Mouse (Mus musculus): ENCODE data around the gene Mrpl51. TPM values are rescaled to one million over a fixed set of nuclear protein-coding genes. Genes with fewer than 3 reads are reported as not detected.
A peak's percentile ranks its signal among the peaks of the same experiment; 100 is the strongest.

The Mrpl51 gene
- polyA plus RNA-seq, 1 experiment: 21.2 TPM

GRCm38 (mm10) chr6:125236341-125236740, 44.7 kb downstream of the Mrpl51 start:
- WGBS: 22% methylated on average over 6 of the region's 6 CpGs
- peaks cover 12% of the 10 kb centered on the region; the same call in 1 of the 2 replicates for H3K4me1 ChIP-seq (ENCODE audit: control insufficient read depth, insufficient read depth, insufficient read length)
- peak overlapping the region; percentile 94 for H3K27ac ChIP-seq (ENCODE audit: insufficient read depth, low read length)
- peak overlapping the region; percentile 63 for H3K4me3 ChIP-seq (ENCODE audit: extremely low read depth, insufficient read depth, insufficient read length)
- H3K36me3 ChIP-seq (ENCODE audit: control insufficient read depth, insufficient read depth, low read length): 0 out of 2 replicates have a peak, but pooled peaks cover 2% of the 10 kb centered on the region
- TF ChIP-seq CTCF (IDR thresholded peaks at IDR 0.05; ENCODE audit: extremely low read depth, insufficient read depth, insufficient read length, insufficient replicate concordance) (no peak), POLR2A (IDR thresholded peaks at IDR 0.05; ENCODE audit: low read depth, low read length) (no peak)
- H3K27me3 ChIP-seq (ENCODE audit: control insufficient read depth, insufficient read depth, low read length): no peaks in the 10 kb centered on the region
- DNase-seq (ENCODE audit: low read depth in 1 of 2, low spot score in 2 of 2): no peak

GRCm38 (mm10) chr6:125236782-125237181, 45.2 kb downstream of the Mrpl51 start, which contains the start of gene Cd27:
Cd27 (minus strand) TSS chr6:125237010.
- Histone ChIP-seq H3K4me3 (ENCODE audit: extremely low read depth, insufficient read depth, insufficient read length) (peak within 1 kb of the TSS; percentile 63), H3K27ac (ENCODE audit: insufficient read depth, low read length) (peak within 1 kb of the TSS; percentile 94), H3K36me3 (ENCODE audit: control insufficient read depth, insufficient read depth, low read length) (0 out of 2 replicates have a peak, but pooled peaks cover 2% of the 10 kb centered on the region), H3K27me3 (ENCODE audit: control insufficient read depth, insufficient read depth, low read length) (no peaks in the 10 kb centered on the region), H3K4me1 (ENCODE audit: control insufficient read depth, insufficient read depth, insufficient read length) (peaks cover 16% of the 10 kb centered on the region; the same call in 1 of the 2 replicates)
- TF ChIP-seq POLR2A (IDR thresholded peaks at IDR 0.05; ENCODE audit: low read depth, low read length): peak; percentile 79
- no peak for TF ChIP-seq CTCF (IDR thresholded peaks at IDR 0.05; ENCODE audit: extremely low read depth, insufficient read depth, insufficient read length, insufficient replicate concordance)
- DNase-seq (ENCODE audit: low read depth in 1 of 2, low spot score in 2 of 2): no peak
- WGBS: 17% methylated on average over 6 of the region's 6 CpGs

GRCm38 (mm10) chr6:125237421-125237820, 45.8 kb downstream of the Mrpl51 start:
- peaks cover 20% of the 10 kb centered on the region; the same call in 1 of the 2 replicates for H3K4me1 ChIP-seq (ENCODE audit: control insufficient read depth, insufficient read depth, insufficient read length)
- 36% methylated on average over 4 of the region's 4 CpGs for WGBS
- H3K36me3 ChIP-seq (ENCODE audit: control insufficient read depth, insufficient read depth, low read length): 0 out of 2 replicates have a peak, but pooled peaks cover 2% of the 10 kb centered on the region
- H3K27me3 ChIP-seq (ENCODE audit: control insufficient read depth, insufficient read depth, low read length): no peaks in the 10 kb centered on the region
- TF ChIP-seq POLR2A (IDR thresholded peaks at IDR 0.05; ENCODE audit: low read depth, low read length) (no peak), CTCF (IDR thresholded peaks at IDR 0.05; ENCODE audit: extremely low read depth, insufficient read depth, insufficient read length, insufficient replicate concordance) (no peak)
- no peak for DNase-seq (ENCODE audit: low read depth in 1 of 2, low spot score in 2 of 2)
- peak overlapping the region; percentile 33; the same call in 1 of the 2 replicates for H3K4me3 ChIP-seq (ENCODE audit: extremely low read depth, insufficient read depth, insufficient read length)
- H3K27ac ChIP-seq (ENCODE audit: insufficient read depth, low read length): peak overlapping the region; percentile 94

- DNase-seq (ENCODE audit: low read depth in 1 of 2, low spot score in 2 of 2): no peak
- no peaks in the 10 kb centered on the region for H3K36me3 ChIP-seq (ENCODE audit: control insufficient read depth, insufficient read depth, low read length)
- TF ChIP-seq POLR2A (IDR thresholded peaks at IDR 0.05; ENCODE audit: low read depth, low read length): no peak
- TF ChIP-seq CTCF (IDR thresholded peaks at IDR 0.05; ENCODE audit: extremely low read depth, insufficient read depth, insufficient read length, insufficient replicate concordance): no peak
- peak overlapping the region; percentile 94 for H3K27ac ChIP-seq (ENCODE audit: insufficient read depth, low read length)
- H3K4me1 ChIP-seq (ENCODE audit: control insufficient read depth, insufficient read depth, insufficient read length): peaks cover 24% of the 10 kb centered on the region; the same call in 1 of the 2 replicates
- no peak overlapping the region for H3K4me3 ChIP-seq (ENCODE audit: extremely low read depth, insufficient read depth, insufficient read length)
- WGBS: 11% methylated on average over 6 of the region's 6 CpGs
- H3K27me3 ChIP-seq (ENCODE audit: control insufficient read depth, insufficient read depth, low read length): no peaks in the 10 kb centered on the region
Measured at GRCm38 (mm10) chr6:125238396-125238795, 46.8 kb downstream of the Mrpl51 start.

- H3K27ac ChIP-seq (ENCODE audit: insufficient read depth, low read length): no peak overlapping the region
- peaks cover 28% of the 10 kb centered on the region; the same call in 1 of the 2 replicates for H3K4me1 ChIP-seq (ENCODE audit: control insufficient read depth, insufficient read depth, insufficient read length)
- WGBS: 76% methylated on average over 5 of the region's 5 CpGs
- TF ChIP-seq CTCF (IDR thresholded peaks at IDR 0.05; ENCODE audit: extremely low read depth, insufficient read depth, insufficient read length, insufficient replicate concordance) (no peak), POLR2A (IDR thresholded peaks at IDR 0.05; ENCODE audit: low read depth, low read length) (no peak)
- H3K27me3 ChIP-seq (ENCODE audit: control insufficient read depth, insufficient read depth, low read length): no peaks in the 10 kb centered on the region
- DNase-seq (ENCODE audit: low read depth in 1 of 2, low spot score in 2 of 2): no peak
- H3K4me3 ChIP-seq (ENCODE audit: extremely low read depth, insufficient read depth, insufficient read length): no peak overlapping the region
- no peaks in the 10 kb centered on the region for H3K36me3 ChIP-seq (ENCODE audit: control insufficient read depth, insufficient read depth, low read length)
Measured at GRCm38 (mm10) chr6:125239547-125239946, 47.9 kb downstream of the Mrpl51 start.

- WGBS: 80% methylated on average over 5 of the region's 5 CpGs
- H3K4me3 ChIP-seq (ENCODE audit: extremely low read depth, insufficient read depth, insufficient read length): no peak overlapping the region
- no peak for DNase-seq (ENCODE audit: low read depth in 1 of 2, low spot score in 2 of 2)
- H3K27ac ChIP-seq (ENCODE audit: insufficient read depth, low read length): no peak overlapping the region
- H3K27me3 ChIP-seq (ENCODE audit: control insufficient read depth, insufficient read depth, low read length): no peaks in the 10 kb centered on the region
- H3K4me1 ChIP-seq (ENCODE audit: control insufficient read depth, insufficient read depth, insufficient read length): peaks cover 28% of the 10 kb centered on the region; the same call in 1 of the 2 replicates
- TF ChIP-seq CTCF (IDR thresholded peaks at IDR 0.05; ENCODE audit: extremely low read depth, insufficient read depth, insufficient read length, insufficient replicate concordance) (no peak), POLR2A (IDR thresholded peaks at IDR 0.05; ENCODE audit: low read depth, low read length) (no peak)
- H3K36me3 ChIP-seq (ENCODE audit: control insufficient read depth, insufficient read depth, low read length): no peaks in the 10 kb centered on the region
Measured at GRCm38 (mm10) chr6:125240617-125241016, 49.0 kb downstream of the Mrpl51 start.

GRCm38 (mm10) chr6:125241566-125241965, 50.0 kb downstream of the Mrpl51 start:
- Histone ChIP-seq H3K27me3 (ENCODE audit: control insufficient read depth, insufficient read depth, low read length) (no peaks in the 10 kb centered on the region), H3K36me3 (ENCODE audit: control insufficient read depth, insufficient read depth, low read length) (no peaks in the 10 kb centered on the region), H3K4me1 (ENCODE audit: control insufficient read depth, insufficient read depth, insufficient read length) (peaks cover 28% of the 10 kb centered on the region; the same call in 1 of the 2 replicates), H3K27ac (ENCODE audit: insufficient read depth, low read length) (peak overlapping the region; percentile 60), H3K4me3 (ENCODE audit: extremely low read depth, insufficient read depth, insufficient read length) (no peak overlapping the region)
- 16% methylated on average over 8 of the region's 8 CpGs for WGBS
- TF ChIP-seq CTCF (IDR thresholded peaks at IDR 0.05; ENCODE audit: extremely low read depth, insufficient read depth, insufficient read length, insufficient replicate concordance) (no peak), POLR2A (IDR thresholded peaks at IDR 0.05; ENCODE audit: low read depth, low read length) (no peak)
- DNase-seq (ENCODE audit: low read depth in 1 of 2, low spot score in 2 of 2): peak; percentile 48 to 66

Measured in spleen, adult 2 months (tissue).